Mouse (Mus musculus): ENCODE measurements at regions not wholly inside any gene's neighbourhood (a gene's known extent, or its start where the extent isn't known, plus 50 kb on each side); places are given as distances from the start of the nearest gene placed in this dataset.

- H3K27me3 ChIP-seq (ENCODE audit: insufficient read depth, low read length) = no peaks in the 10 kb centered on the region
- TF ChIP-seq NANOG (IDR thresholded peaks at IDR 0.05; ENCODE audit: borderline replicate concordance, low read length) = no peak
- TF ChIP-seq POU5F1 (IDR thresholded peaks at IDR 0.05; ENCODE audit: borderline replicate concordance, low read length) = no peak
- TF ChIP-seq CTCF (conservative IDR thresholded peaks at IDR 0.05; ENCODE audit: low read length) = no peak
- no peaks in the 10 kb centered on the region for H3K4me1 ChIP-seq (replicated peaks; ENCODE audit: low read depth, low read length)
- no peaks in the 10 kb centered on the region for H3K36me3 ChIP-seq (ENCODE audit: insufficient read depth, low read length)
- no peak overlapping the region for H3K4me3 ChIP-seq (replicated peaks; ENCODE audit: low read length)
- H3K9me3 ChIP-seq (ENCODE audit: low read length) = no peaks in the 10 kb centered on the region
These were observed 169.6 kb upstream of the Egfl6 start for GRCm38 (mm10) chrX:166754967-166755654.

GRCm38 (mm10) chrX:166749055-166749679 lies 163.6 kb upstream of the Egfl6 start:
- H3K9me3 ChIP-seq (ENCODE audit: low read length) = no peaks in the 10 kb centered on the region
- TF ChIP-seq CTCF (conservative IDR thresholded peaks at IDR 0.05; ENCODE audit: low read length) (no peak), NANOG (IDR thresholded peaks at IDR 0.05; ENCODE audit: borderline replicate concordance, low read length) (no peak), POU5F1 (IDR thresholded peaks at IDR 0.05; ENCODE audit: borderline replicate concordance, low read length) (no peak)

GRCm38 (mm10) chrX:166731354-166731753 lies 145.8 kb upstream of the Egfl6 start:
- Histone ChIP-seq H3K9me3 (ENCODE audit: low read length) (no peaks in the 10 kb centered on the region), H3K36me3 (ENCODE audit: insufficient read depth, low read length) (no peaks in the 10 kb centered on the region), H3K4me1 (replicated peaks; ENCODE audit: low read depth, low read length) (peaks cover 9% of the 10 kb centered on the region; the same call in 1 of the 2 replicates), H3K27me3 (ENCODE audit: insufficient read depth, low read length) (no peaks in the 10 kb centered on the region), H3K4me3 (replicated peaks; ENCODE audit: low read length) (no peak overlapping the region)
- TF ChIP-seq POU5F1 (IDR thresholded peaks at IDR 0.05; ENCODE audit: borderline replicate concordance, low read length) (no peak), CTCF (conservative IDR thresholded peaks at IDR 0.05; ENCODE audit: low read length) (no peak), NANOG (IDR thresholded peaks at IDR 0.05; ENCODE audit: borderline replicate concordance, low read length) (no peak)

More at GRCm38 (mm10) chrX:166749055-166749679, 163.6 kb upstream of the Egfl6 start:
- Histone ChIP-seq H3K4me1 (replicated peaks; ENCODE audit: low read depth, low read length) (no peaks in the 10 kb centered on the region), H3K4me3 (replicated peaks; ENCODE audit: low read length) (no peak overlapping the region), H3K36me3 (ENCODE audit: insufficient read depth, low read length) (no peaks in the 10 kb centered on the region), H3K27me3 (ENCODE audit: insufficient read depth, low read length) (no peaks in the 10 kb centered on the region)

- no peaks in the 10 kb centered on the region for H3K9me3 ChIP-seq (ENCODE audit: low read length)
- H3K36me3 ChIP-seq (ENCODE audit: insufficient read depth, low read length) = no peaks in the 10 kb centered on the region
- H3K4me3 ChIP-seq (replicated peaks; ENCODE audit: low read length) = no peak overlapping the region
- no peaks in the 10 kb centered on the region for H3K27me3 ChIP-seq (ENCODE audit: insufficient read depth, low read length)
- no peak for TF ChIP-seq CTCF (conservative IDR thresholded peaks at IDR 0.05; ENCODE audit: low read length)
- no peak for TF ChIP-seq POU5F1 (IDR thresholded peaks at IDR 0.05; ENCODE audit: borderline replicate concordance, low read length)
- no peak for TF ChIP-seq NANOG (IDR thresholded peaks at IDR 0.05; ENCODE audit: borderline replicate concordance, low read length)
- H3K4me1 ChIP-seq (replicated peaks; ENCODE audit: low read depth, low read length) = peaks cover 9% of the 10 kb centered on the region; the same call in 1 of the 2 replicates
These were observed 143.1 kb upstream of the Egfl6 start for GRCm38 (mm10) chrX:166728622-166728928.

- Histone ChIP-seq H3K9me3 (ENCODE audit: low read length) (no peaks in the 10 kb centered on the region), H3K4me1 (replicated peaks; ENCODE audit: low read depth, low read length) (peaks cover 9% of the 10 kb centered on the region; the same call in 1 of the 2 replicates), H3K4me3 (replicated peaks; ENCODE audit: low read length) (no peak overlapping the region), H3K27me3 (ENCODE audit: insufficient read depth, low read length) (no peaks in the 10 kb centered on the region), H3K36me3 (ENCODE audit: insufficient read depth, low read length) (no peaks in the 10 kb centered on the region)
- TF ChIP-seq NANOG (IDR thresholded peaks at IDR 0.05; ENCODE audit: borderline replicate concordance, low read length) (no peak), POU5F1 (IDR thresholded peaks at IDR 0.05; ENCODE audit: borderline replicate concordance, low read length) (no peak), CTCF (conservative IDR thresholded peaks at IDR 0.05; ENCODE audit: low read length) (no peak)
These were observed 142.5 kb upstream of the Egfl6 start for GRCm38 (mm10) chrX:166727823-166728621.

GRCm38 (mm10) chrX:166725761-166726503 lies 140.4 kb upstream of the Egfl6 start:
- H3K27me3 ChIP-seq (ENCODE audit: insufficient read depth, low read length) = no peaks in the 10 kb centered on the region
- no peaks in the 10 kb centered on the region for H3K9me3 ChIP-seq (ENCODE audit: low read length)
- H3K4me3 ChIP-seq (replicated peaks; ENCODE audit: low read length) = no peak overlapping the region
- TF ChIP-seq NANOG (IDR thresholded peaks at IDR 0.05; ENCODE audit: borderline replicate concordance, low read length) (no peak), POU5F1 (IDR thresholded peaks at IDR 0.05; ENCODE audit: borderline replicate concordance, low read length) (no peak), CTCF (conservative IDR thresholded peaks at IDR 0.05; ENCODE audit: low read length) (no peak)
- H3K4me1 ChIP-seq (replicated peaks; ENCODE audit: low read depth, low read length) = peaks cover 9% of the 10 kb centered on the region; the same call in 1 of the 2 replicates
- H3K36me3 ChIP-seq (ENCODE audit: insufficient read depth, low read length) = no peaks in the 10 kb centered on the region

GRCm38 (mm10) chrX:166718075-166718474 lies 132.6 kb upstream of the Egfl6 start:
- TF ChIP-seq POU5F1 (IDR thresholded peaks at IDR 0.05; ENCODE audit: borderline replicate concordance, low read length) (no peak), NANOG (IDR thresholded peaks at IDR 0.05; ENCODE audit: borderline replicate concordance, low read length) (no peak), CTCF (conservative IDR thresholded peaks at IDR 0.05; ENCODE audit: low read length) (no peak)
- no peaks in the 10 kb centered on the region for H3K36me3 ChIP-seq (ENCODE audit: insufficient read depth, low read length)
- H3K27me3 ChIP-seq (ENCODE audit: insufficient read depth, low read length) = no peaks in the 10 kb centered on the region
- H3K4me3 ChIP-seq (replicated peaks; ENCODE audit: low read length) = no peak overlapping the region
- no peaks in the 10 kb centered on the region for H3K9me3 ChIP-seq (ENCODE audit: low read length)
- H3K4me1 ChIP-seq (replicated peaks; ENCODE audit: low read depth, low read length) = no peaks in the 10 kb centered on the region

- TF ChIP-seq NANOG (IDR thresholded peaks at IDR 0.05; ENCODE audit: borderline replicate concordance, low read length) (no peak), POU5F1 (IDR thresholded peaks at IDR 0.05; ENCODE audit: borderline replicate concordance, low read length) (no peak), CTCF (conservative IDR thresholded peaks at IDR 0.05; ENCODE audit: low read length) (no peak)
- H3K9me3 ChIP-seq (ENCODE audit: low read length) = no peaks in the 10 kb centered on the region
- H3K36me3 ChIP-seq (ENCODE audit: insufficient read depth, low read length) = no peaks in the 10 kb centered on the region
- no peak overlapping the region for H3K4me3 ChIP-seq (replicated peaks; ENCODE audit: low read length)
- no peaks in the 10 kb centered on the region for H3K27me3 ChIP-seq (ENCODE audit: insufficient read depth, low read length)
- H3K4me1 ChIP-seq (replicated peaks; ENCODE audit: low read depth, low read length) = no peaks in the 10 kb centered on the region
These were observed 123.8 kb upstream of the Egfl6 start for GRCm38 (mm10) chrX:166709306-166709705.

Measured in E14TG2a.4 (cell line).